Comparison of ENCODE assay signal across 24 mouse cellular contexts in the genomic region with DNA sequence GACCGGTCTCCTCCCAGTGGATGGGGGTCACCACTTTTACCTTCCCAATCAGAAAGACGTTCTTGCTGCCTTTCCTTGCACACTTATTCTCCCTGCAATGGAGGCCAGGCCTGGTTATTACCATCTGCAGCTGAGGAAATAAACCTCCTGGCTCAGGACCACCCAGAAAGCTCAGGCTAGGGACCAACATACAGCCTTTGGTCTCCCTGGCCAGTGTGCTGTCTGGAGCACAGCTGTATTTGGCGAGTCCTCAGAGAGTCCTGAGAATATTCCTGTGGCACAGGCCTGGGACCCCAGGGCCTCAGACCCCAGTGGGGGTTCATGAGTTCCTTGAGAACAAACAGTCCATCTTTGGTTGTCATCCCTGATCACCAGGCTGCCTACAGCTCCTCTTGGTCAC.
DNase-seq lines count a peak whose midpoint lies in the region; ATAC-seq lines count a peak whose summit lies in the region.
"Had no signal": no experiment of that assay in that cellular context is flagged by ENCODE, and none has a peak within 500 bp of the region (broad histone marks: within the 10 kb centered on the region; RNA-seq: fewer than 3 reads in every experiment).

No protein-coding gene starts in this region.

- H3K4me1 ChIP-seq in intestine, embryonic 15.5 days (replicated peaks) = 0 out of 2 replicates have a peak, but pooled peaks cover 4% of the 10 kb centered on the region
- no peaks in the 10 kb centered on the region for H3K4me1 ChIP-seq in intestine, embryonic 16.5 days (ENCODE audit: control insufficient read depth, insufficient read depth, low read length)
- peaks cover 13% of the 10 kb centered on the region for H3K4me1 ChIP-seq in embryonic facial prominence, embryonic 10.5 days
- peaks cover 11% of the 10 kb centered on the region for H3K4me1 ChIP-seq in limb, embryonic 12.5 days (replicated peaks)
- H3K4me1 ChIP-seq: heart, embryonic 13.5 days; liver, embryonic 15.5 days had no signal

- H3K9ac ChIP-seq in intestine, embryonic 15.5 days = no peak overlapping the region
- no peak overlapping the region for H3K9ac ChIP-seq in intestine, embryonic 16.5 days (ENCODE audit: low read depth, low read length)
- no peak overlapping the region for H3K9ac ChIP-seq in limb, embryonic 12.5 days (replicated peaks)
- H3K9ac ChIP-seq: heart, embryonic 13.5 days; liver, embryonic 15.5 days had no signal

- H3K4me3 ChIP-seq in intestine, embryonic 15.5 days (replicated peaks) = no peak overlapping the region
- no peak overlapping the region for H3K4me3 ChIP-seq in intestine, embryonic 16.5 days (ENCODE audit: low read length)
- H3K4me3 ChIP-seq in embryonic facial prominence, embryonic 10.5 days = no peak overlapping the region
- H3K4me3 ChIP-seq in limb, embryonic 12.5 days (replicated peaks) = no peak overlapping the region
- H3K4me3 ChIP-seq: gastrocnemius, adult 2 months; heart, embryonic 13.5 days; left cerebral cortex, adult 2 months; liver, embryonic 15.5 days had no signal

- H3K36me3 ChIP-seq in intestine, embryonic 15.5 days = no peaks in the 10 kb centered on the region
- no peaks in the 10 kb centered on the region for H3K36me3 ChIP-seq in intestine, embryonic 16.5 days (ENCODE audit: control insufficient read depth, insufficient read depth, low read length)
- H3K36me3 ChIP-seq in embryonic facial prominence, embryonic 10.5 days (replicated peaks) = no peaks in the 10 kb centered on the region
- no peaks in the 10 kb centered on the region for H3K36me3 ChIP-seq in limb, embryonic 12.5 days
- H3K36me3 ChIP-seq: heart, embryonic 13.5 days; liver, embryonic 15.5 days had no signal

- 63% methylated on average over 3 of the region's 3 CpGs for WGBS in intestine, embryonic 15.5 days
- WGBS in intestine, embryonic 16.5 days = 55% methylated on average over 3 of the region's 3 CpGs
- WGBS in embryonic facial prominence, embryonic 10.5 days = 69% methylated on average over 3 of the region's 3 CpGs
- 21% methylated on average over 3 of the region's 3 CpGs for WGBS in limb, embryonic 12.5 days

- no peaks in the 10 kb centered on the region for H3K27me3 ChIP-seq in intestine, embryonic 15.5 days (replicated peaks)
- no peaks in the 10 kb centered on the region for H3K27me3 ChIP-seq in intestine, embryonic 16.5 days (replicated peaks; ENCODE audit: control insufficient read depth, insufficient read depth, low read length)
- H3K27me3 ChIP-seq in embryonic facial prominence, embryonic 10.5 days (replicated peaks; ENCODE audit: low read depth, poor library complexity, severe bottlenecking) = peaks cover 11% of the 10 kb centered on the region
- H3K27me3 ChIP-seq in limb, embryonic 12.5 days = no peaks in the 10 kb centered on the region
- H3K27me3 ChIP-seq: heart, embryonic 13.5 days; Patski had no signal

- no peak; the same call in 1 of the 2 replicates for ATAC-seq in intestine, embryonic 15.5 days
- ATAC-seq in intestine, embryonic 16.5 days = no peak
- peak; percentile 76 for ATAC-seq in limb, embryonic 12.5 days (ENCODE audit: insufficient number of reproducible peaks, insufficient read depth, low FRiP score, low TSS enrichment, low read depth)
- ATAC-seq: CD4-positive, CD25-positive, alpha-beta regulatory T cell, adult 4 months; forebrain, embryonic 14.5 days; hindbrain, embryonic 16.5 days; Patski had no signal

- H3K27ac ChIP-seq in intestine, embryonic 15.5 days = peak overlapping the region; percentile 38; the same call in 1 of the 2 replicates
- no peak overlapping the region for H3K27ac ChIP-seq in intestine, embryonic 16.5 days (ENCODE audit: low read length)
- H3K27ac ChIP-seq in embryonic facial prominence, embryonic 10.5 days (replicated peaks) = peak overlapping the region; percentile 52; the same call in 1 of the 2 replicates
- peak overlapping the region; percentile 78 for H3K27ac ChIP-seq in limb, embryonic 12.5 days
- H3K27ac ChIP-seq: gastrocnemius, adult 2 months; heart, embryonic 13.5 days; left cerebral cortex, adult 2 months; liver, embryonic 15.5 days had no signal

- no peaks in the 10 kb centered on the region for H3K9me3 ChIP-seq in intestine, embryonic 15.5 days
- H3K9me3 ChIP-seq in intestine, embryonic 16.5 days (ENCODE audit: control insufficient read depth, low read length) = no peaks in the 10 kb centered on the region
- H3K9me3 ChIP-seq in embryonic facial prominence, embryonic 10.5 days = 0 out of 2 replicates have a peak, but pooled peaks cover 8% of the 10 kb centered on the region
- peaks cover 8% of the 10 kb centered on the region; the same call in 1 of the 2 replicates for H3K9me3 ChIP-seq in limb, embryonic 12.5 days
- H3K9me3 ChIP-seq: liver, embryonic 15.5 days had no signal

- peak; percentile 29 for DNase-seq in embryo, embryonic 11 days
- DNase-seq in embryo, embryonic 9.5 days (ENCODE audit: extremely low spot score) = no peak
- peak; percentile 34 for DNase-seq in embryonic facial prominence, embryonic 10.5 days (ENCODE audit: low spot score)
- no peak for DNase-seq in spleen, adult 18-20 months
- DNase-seq in kidney, postnatal 36 days = no peak
- DNase-seq: adrenal gland, adult 8-10 months; cerebellum, adult 9-10 months; gastrocnemius, adult 2 months; layer of hippocampus, adult 9-11 months; left cerebral cortex, postnatal 4 days; lung, postnatal 36 days; right cerebral cortex, adult 18-20 months; thymus, adult 2 months had no signal

- no peak overlapping the region for H3K4me2 ChIP-seq in intestine, embryonic 15.5 days (replicated peaks)
- H3K4me2 ChIP-seq in intestine, embryonic 16.5 days (ENCODE audit: low read depth, low read length) = no peak overlapping the region
- H3K4me2 ChIP-seq in limb, embryonic 12.5 days = no peak overlapping the region
- H3K4me2 ChIP-seq: heart, embryonic 13.5 days; liver, embryonic 15.5 days; midbrain, embryonic 11.5 days had no signal

Comparison
In these comparisons a context has a peak if more than half of its experiments do, and no peak if none do; other contexts are left out.
1. DNase-seq: peak in embryo, embryonic 11 days (single experiment) and embryonic facial prominence, embryonic 10.5 days (single experiment); none in embryo, embryonic 9.5 days (single experiment), spleen, adult 18-20 months (0 of 2) and kidney, postnatal 36 days (0 of 2).